Mouse (Mus musculus) spleen, adult 2 months (tissue): ENCODE results near the gene Krt1. TPM values are rescaled to one million over a fixed set of nuclear protein-coding genes. Genes with fewer than 3 reads are reported as not detected.
A peak's percentile ranks its signal among the peaks of the same experiment; 100 is the strongest.

Source experiments
- DNase-seq, 2 experiments: peaks; one replicate each; pipeline versions ENCODE4 v3.0.0 to v3.0.0-alpha.2; 2012 to 2021; ENCODE audit warnings: low spot score in 2 of 2, low read depth in 1 of 2
- H3K27ac ChIP-seq: fragments of 200-500 bp; 2 replicates; pipeline ENCODE4 v1.5.1; 2012; ENCODE audit warnings: low read length, inconsistent platforms; ENCODE audit not compliant: insufficient read depth
- H3K27me3 ChIP-seq: fragments of 200-500 bp; 2 replicates; pipeline ENCODE4 v1.6.1; 2012; ENCODE audit warnings: mild to moderate bottlenecking, moderate library complexity, low read length, inconsistent platforms; ENCODE audit not compliant: control insufficient read depth, insufficient read depth
- H3K36me3 ChIP-seq: fragments of 200-500 bp; 2 replicates; pipeline ENCODE4 v1.6.1; 2012; ENCODE audit warnings: mild to moderate bottlenecking, low read length, inconsistent platforms; ENCODE audit not compliant: control insufficient read depth, insufficient read depth
- H3K4me1 ChIP-seq: fragments of 200-500 bp; 2 replicates; pipeline ENCODE4 v1.6.1; 2011; ENCODE audit warnings: inconsistent platforms; ENCODE audit not compliant: control insufficient read depth, insufficient read depth, insufficient read length
- H3K4me3 ChIP-seq: fragments of 200-500 bp; 2 replicates; pipeline ENCODE4 v1.5.1; 2011; ENCODE audit warnings: mild to moderate bottlenecking, inconsistent platforms; ENCODE audit not compliant: insufficient read depth, insufficient read length; ENCODE audit errors: extremely low read depth
- CTCF ChIP-seq: fragments of 200-500 bp; IDR thresholded peaks from 2 replicates; pipeline ENCODE4 v1.5.1; 2011; ENCODE audit warnings: mild to moderate bottlenecking, inconsistent platforms; ENCODE audit not compliant: insufficient read depth, insufficient read length, insufficient replicate concordance; ENCODE audit errors: extremely low read depth
- POLR2A ChIP-seq: fragments of 200-500 bp; IDR thresholded peaks from 2 replicates; pipeline ENCODE4 v1.6.1; 2011; ENCODE audit warnings: low read depth, low read length, inconsistent platforms
- WGBS: fragments of 180-500 bp; shearing (Covaris S2); methylation state at CpG from one replicate; pipeline ENCODE4 v1.1.7; 2018; 5-methylcytosine and 5-hydroxymethylcytosine counted together
- polyA plus RNA-seq: library from polyadenylated mRNA; depleted of rRNA; stranded (reverse); fragments of >200 nt; gene quantifications from 2 replicates; pipeline ENCODE4 v1.2.3, GENCODE M21; 2012

Gene Krt1
- polyA plus RNA-seq, 1 experiment = 0.22 TPM

- Histone ChIP-seq H3K4me1 (no peaks in the 10 kb centered on the region), H3K36me3 (no peaks in the 10 kb centered on the region), H3K27ac (no peak overlapping the region), H3K27me3 (peaks cover under 1% of the 10 kb centered on the region; the same call in 1 of the 2 replicates), H3K4me3 (no peak overlapping the region)
- DNase-seq = no peak
- TF ChIP-seq CTCF (no peak), POLR2A (no peak)
- WGBS = 37% methylated on average over 5 of the region's 5 CpGs
Observed at GRCm38 (mm10) chr15:101854294-101854693, 3.7 kb upstream of the Krt1 start.

- DNase-seq = no peak
- TF ChIP-seq CTCF (no peak), POLR2A (no peak)
- 34% methylated on average over 5 of the region's 5 CpGs for WGBS
- Histone ChIP-seq H3K36me3 (no peaks in the 10 kb centered on the region), H3K4me3 (no peak overlapping the region), H3K4me1 (no peaks in the 10 kb centered on the region), H3K27ac (no peak overlapping the region), H3K27me3 (no peaks in the 10 kb centered on the region)
Observed at GRCm38 (mm10) chr15:101852571-101852970, 2.0 kb upstream of the Krt1 start.

- Histone ChIP-seq H3K36me3 (no peaks in the 10 kb centered on the region), H3K27ac (no peak overlapping the region), H3K27me3 (peaks cover 6% of the 10 kb centered on the region), H3K4me3 (peak overlapping the region; percentile 37; the same call in 1 of the 2 replicates), H3K4me1 (peaks cover 2% of the 10 kb centered on the region; the same call in 1 of the 2 replicates)
- TF ChIP-seq CTCF (no peak), POLR2A (no peak)
- WGBS = 2% methylated on average over 36 of the region's 37 CpGs
- DNase-seq = no peak
Observed at GRCm38 (mm10) chr15:101845971-101846403, 4.6 kb downstream of the Krt1 start.

DNA sequence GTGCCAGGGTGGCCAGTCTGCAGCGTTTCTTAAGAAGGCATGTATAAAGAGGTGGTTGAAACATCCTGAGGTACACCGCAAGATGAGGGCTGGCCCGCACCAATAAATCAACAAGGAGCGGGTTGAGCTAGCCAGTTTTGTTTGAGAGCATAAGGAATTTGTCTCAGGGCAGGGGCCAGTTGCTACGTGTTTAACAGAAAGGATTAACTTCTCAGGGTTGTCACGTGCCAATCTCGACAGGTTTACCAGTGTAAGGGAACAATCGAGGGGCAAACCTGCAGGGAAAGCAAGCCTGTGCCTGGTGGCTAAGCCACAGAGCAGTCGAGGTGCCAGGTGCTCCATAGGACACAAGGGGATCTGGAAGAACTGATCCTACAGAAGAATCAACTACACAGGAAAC lies 7.4 kb downstream of the Krt1 start:
- Histone ChIP-seq H3K27ac (no peak overlapping the region), H3K27me3 (peaks cover 6% of the 10 kb centered on the region), H3K4me1 (peaks cover 2% of the 10 kb centered on the region; the same call in 1 of the 2 replicates), H3K4me3 (no peak overlapping the region), H3K36me3 (no peaks in the 10 kb centered on the region)
- WGBS = 62% methylated on average over 9 of the region's 9 CpGs
- no peak for DNase-seq
- TF ChIP-seq POLR2A (no peak), CTCF (no peak)

GRCm38 (mm10) chr15:101834784-101835328 lies 15.7 kb downstream of the Krt1 start:
- Histone ChIP-seq H3K4me1 (no peaks in the 10 kb centered on the region), H3K27me3 (no peaks in the 10 kb centered on the region), H3K27ac (no peak overlapping the region), H3K36me3 (no peaks in the 10 kb centered on the region), H3K4me3 (no peak overlapping the region)
- no peak for TF ChIP-seq CTCF
- WGBS = 60% methylated on average over 5 of the region's 5 CpGs
- DNase-seq = no peak

- WGBS = 48% methylated on average over 6 of the region's 6 CpGs
- no peaks in the 10 kb centered on the region for H3K27me3 ChIP-seq
- H3K4me3 ChIP-seq = no peak overlapping the region
- no peak overlapping the region for H3K27ac ChIP-seq
- no peaks in the 10 kb centered on the region for H3K36me3 ChIP-seq
- TF ChIP-seq POLR2A (no peak), CTCF (no peak)
- DNase-seq = no peak
- no peaks in the 10 kb centered on the region for H3K4me1 ChIP-seq
Observed at GRCm38 (mm10) chr15:101833131-101833530, 17.5 kb downstream of the Krt1 start.

DNA sequence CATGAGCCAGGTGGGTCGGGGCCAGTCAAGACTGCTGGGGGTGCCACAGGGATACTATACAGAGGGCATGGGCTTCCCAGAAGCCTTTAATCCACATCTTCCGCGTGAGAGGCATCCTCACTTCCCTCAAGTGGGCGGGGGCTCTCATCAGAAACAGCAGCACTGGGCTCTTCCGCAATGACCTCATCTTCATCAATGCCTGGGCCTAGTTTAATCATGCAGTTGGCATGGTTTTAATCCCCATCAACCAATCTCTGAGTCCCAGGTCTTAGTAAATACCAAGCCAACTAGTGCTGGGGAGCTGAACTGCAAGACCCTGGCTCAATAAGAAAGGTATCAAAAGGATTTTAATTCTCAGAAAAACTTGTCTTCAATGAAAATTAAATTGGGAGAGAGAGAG lies 21.2 kb downstream of the Krt1 start:
- WGBS = 73% methylated on average over 5 of the region's 5 CpGs
- Histone ChIP-seq H3K36me3 (no peaks in the 10 kb centered on the region), H3K27ac (no peak overlapping the region), H3K27me3 (no peaks in the 10 kb centered on the region), H3K4me3 (no peak overlapping the region), H3K4me1 (no peaks in the 10 kb centered on the region)
- no peak for DNase-seq
- TF ChIP-seq POLR2A = no peak
- no peak for TF ChIP-seq CTCF

- WGBS = 26% methylated on average over 3 of the region's 3 CpGs
- Histone ChIP-seq H3K4me3 (no peak overlapping the region), H3K27me3 (no peaks in the 10 kb centered on the region), H3K27ac (no peak overlapping the region), H3K4me1 (no peaks in the 10 kb centered on the region), H3K36me3 (no peaks in the 10 kb centered on the region)
- TF ChIP-seq CTCF (no peak), POLR2A (no peak)
- no peak for DNase-seq
Observed at GRCm38 (mm10) chr15:101821786-101822185, 28.8 kb downstream of the Krt1 start.
